Mouse (Mus musculus): ENCODE data around the gene Bag1.

Gene Bag1

GRCm38 (mm10) chr4:40948160-40948708 is at the start of gene Bag1, which contains the start of gene Chmp5:
Bag1 (minus strand) TSS chr4:40948294.
Chmp5 (plus strand) TSS chr4:40948407.
- DNase-seq (ENCODE audit: low spot score in 2 of 2): peak; percentile 99

- DNase-seq (ENCODE audit: low spot score in 2 of 2): no peak
These were observed 48.2 kb upstream of the Bag1 start for GRCm38 (mm10) chr4:40996302-40996701.

GRCm38 (mm10) chr4:40989633-40990032 is 41.5 kb upstream of the Bag1 start:
- DNase-seq (ENCODE audit: low spot score in 2 of 2): no peak

- DNase-seq (ENCODE audit: low spot score in 2 of 2): no peak
These were observed 35.6 kb upstream of the Bag1 start for GRCm38 (mm10) chr4:40983686-40984085.

GRCm38 (mm10) chr4:40982486-40982885 is 34.4 kb upstream of the Bag1 start:
- DNase-seq (ENCODE audit: low spot score in 2 of 2): no peak

GRCm38 (mm10) chr4:40979430-40979829 is 31.3 kb upstream of the Bag1 start:
- DNase-seq (ENCODE audit: low spot score in 2 of 2): no peak

- DNase-seq (ENCODE audit: low spot score in 2 of 2): no peak
These were observed 28.6 kb upstream of the Bag1 start for GRCm38 (mm10) chr4:40976651-40977050.

- DNase-seq (ENCODE audit: low spot score in 2 of 2): no peak
These were observed 27.6 kb upstream of the Bag1 start for GRCm38 (mm10) chr4:40975678-40976077.

GRCm38 (mm10) chr4:40974011-40974410 is 25.9 kb upstream of the Bag1 start:
- no peak for DNase-seq (ENCODE audit: low spot score in 2 of 2)

GRCm38 (mm10) chr4:40971744-40972143 is 23.6 kb upstream of the Bag1 start:
- DNase-seq (ENCODE audit: low spot score in 2 of 2): no peak

- peak; percentile 91 to 92 for DNase-seq (ENCODE audit: low spot score in 2 of 2)
These were observed 23.0 kb upstream of the Bag1 start, which contains the start of gene Nfx1 for GRCm38 (mm10) chr4:40970842-40971701. Nfx1 (plus strand) TSS chr4:40970906.

- no peak for DNase-seq (ENCODE audit: low spot score in 2 of 2)
These were observed 22.4 kb upstream of the Bag1 start for GRCm38 (mm10) chr4:40970592-40970841.

- no peak for DNase-seq (ENCODE audit: low spot score in 2 of 2)
These were observed 21.9 kb upstream of the Bag1 start for GRCm38 (mm10) chr4:40969781-40970591.

GRCm38 (mm10) chr4:40969161-40969560 is 21.1 kb upstream of the Bag1 start:
- no peak for DNase-seq (ENCODE audit: low spot score in 2 of 2)

- no peak for DNase-seq (ENCODE audit: low spot score in 2 of 2)
These were observed 15.4 kb upstream of the Bag1 start for GRCm38 (mm10) chr4:40963536-40963935.

- no peak for DNase-seq (ENCODE audit: low spot score in 2 of 2)
These were observed 7.8 kb upstream of the Bag1 start for GRCm38 (mm10) chr4:40955942-40956341.

GRCm38 (mm10) chr4:40953521-40953920 is 5.4 kb upstream of the Bag1 start:
- no peak for DNase-seq (ENCODE audit: low spot score in 2 of 2)

GRCm38 (mm10) chr4:40947565-40948159 is 432 bp downstream of the Bag1 start:
- peak in 1 of 2 experiments; percentile 73 for DNase-seq (ENCODE audit: low spot score in 2 of 2)

GRCm38 (mm10) chr4:40946516-40947121 is 1.5 kb downstream of the Bag1 start:
- DNase-seq (ENCODE audit: low spot score in 2 of 2): no peak

GRCm38 (mm10) chr4:40943651-40944050 is 4.4 kb downstream of the Bag1 start:
- no peak for DNase-seq (ENCODE audit: low spot score in 2 of 2)

GRCm38 (mm10) chr4:40938793-40939192 is 9.3 kb downstream of the Bag1 start:
- DNase-seq (ENCODE audit: low spot score in 2 of 2): no peak
